Mouse (Mus musculus) layer of hippocampus, adult 18-20 months (tissue): ENCODE data around the gene Lyplal1. TPM values are rescaled to one million over a fixed set of nuclear protein-coding genes. Genes with fewer than 3 reads are reported as not detected.

ENCODE experiments used
- DNase-seq, 2 experiments: peaks; one replicate each; pipeline ENCODE4 v3.0.0; 2022; ENCODE audit warnings: low spot score in 2 of 2
- total RNA-seq, 2 experiments: library from RNA; stranded (reverse); gene quantifications; 2 replicates each; pipeline ENCODE4 v1.2.3; 2021

Lyplal1 gene
- total RNA-seq, 2 experiments from 2014 or later, result 7.9 to 9.2 TPM

DNA sequence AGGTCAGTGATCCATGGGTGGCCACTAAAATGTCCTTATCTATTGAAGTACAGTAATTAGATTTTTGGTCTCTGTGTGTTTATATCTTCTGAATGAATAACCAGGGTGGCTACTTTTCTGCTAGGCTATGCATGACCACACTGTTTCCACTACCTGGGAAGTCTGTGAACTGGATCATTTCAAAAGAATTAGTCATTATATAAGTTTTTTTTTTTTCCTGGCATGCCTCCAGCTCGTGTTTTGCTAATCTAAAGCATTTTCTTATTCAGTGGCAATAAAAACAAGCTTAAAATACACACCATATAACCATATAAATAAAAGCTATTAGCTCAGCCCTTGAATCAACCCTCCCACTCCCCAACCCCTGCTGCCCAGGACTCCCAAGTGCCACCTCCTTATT lies 75.3 kb downstream of the Lyplal1 start:
- DNase-seq, result no peak
